Mouse (Mus musculus) stomach, postnatal 0 days (tissue): ENCODE results near the gene Emilin3. TPM values are rescaled to one million over a fixed set of nuclear protein-coding genes. Genes with fewer than 3 reads are reported as not detected.
"Not testable (repeated sequence)": the region's sequence is repeated elsewhere in the genome, so short reads cannot be mapped to it uniquely, and the experiment has no call there.

Experiments used
- ATAC-seq: fragments of 200-750 bp; cut with Nextera tagmentation; 2 replicates; pipeline ENCODE4 v1.8.0; 2017; ENCODE audit not compliant: low FRiP score, low TSS enrichment
- DNase-seq: peaks from one replicate; pipeline ENCODE4 v3.0.0-alpha.2; 2016; ENCODE audit warnings: low spot score
- H3K27ac ChIP-seq: fragments of 300-500 bp; sonication (generic); replicated peaks from 2 replicates; pipeline ENCODE4 v1.5.1; 2014; ENCODE audit warnings: mild to moderate bottlenecking, control low read depth
- H3K27me3 ChIP-seq: fragments of 300-500 bp; sonication (generic); 2 replicates; pipeline ENCODE4 v1.6.1; 2014; ENCODE audit warnings: low read length; ENCODE audit not compliant: control insufficient read depth, insufficient read depth
- H3K36me3 ChIP-seq: fragments of 300-500 bp; sonication (generic); 2 replicates; pipeline ENCODE4 v1.6.1; 2014; ENCODE audit warnings: low read length, mixed read lengths; ENCODE audit not compliant: control insufficient read depth, insufficient read depth
- H3K4me1 ChIP-seq: fragments of 300-500 bp; sonication (generic); replicated peaks from 2 replicates; pipeline ENCODE4 v1.6.1; 2014; ENCODE audit warnings: antibody characterized with exemption; ENCODE audit not compliant: control insufficient read depth, insufficient read depth
- H3K4me2 ChIP-seq: fragments of 300-500 bp; sonication (generic); replicated peaks from 2 replicates; pipeline ENCODE4 v1.6.1; 2014; ENCODE audit warnings: low read depth, mild to moderate bottlenecking, control low read depth, moderate library complexity
- H3K4me3 ChIP-seq: fragments of 300-500 bp; sonication (generic); 2 replicates; pipeline ENCODE4 v1.5.1; 2014; ENCODE audit warnings: low read depth, low read length, control low read depth
- H3K9ac ChIP-seq: fragments of 300-500 bp; sonication (generic); 2 replicates; pipeline ENCODE4 v1.6.1; 2014; ENCODE audit warnings: mild to moderate bottlenecking, low read length, control low read depth, mixed read lengths
- H3K9me3 ChIP-seq: fragments of 300-500 bp; sonication (generic); 2 replicates; pipeline ENCODE4 v1.6.1; 2016; ENCODE audit warnings: low read length; ENCODE audit not compliant: control insufficient read depth
- CTCF ChIP-seq: IDR thresholded peaks from 2 replicates; pipeline ENCODE4 v1.5.1; 2016; ENCODE audit warnings: antibody characterized with exemption, low read depth, mild to moderate bottlenecking, moderate library complexity
- EP300 ChIP-seq: optimal IDR thresholded peaks from 2 replicates; pipeline ENCODE3; 2016; ENCODE audit warnings: antibody characterized with exemption
- WGBS: fragments of 180-500 bp; shearing (Covaris S2); extraction: QIAGEN DNeasy Blood & Tissue Kit; methylation state at CpG from one replicate; pipeline ENCODE4 v1.1.7; 2014; 5-methylcytosine and 5-hydroxymethylcytosine counted together
- polyA plus RNA-seq: library from polyadenylated mRNA; unstranded; fragments of >200 nt; fragmentation: Nextera tagmentation; extraction: Ambion mirVana; gene quantifications from 2 replicates; pipeline ENCODE4 v1.2.1, GENCODE M21; 2015

The Emilin3 gene
- 7.2 and 8.5 TPM in 2 replicates for polyA plus RNA-seq

GRCm38 (mm10) chr2:160912231-160912671 lies at the start of gene Emilin3:
TSS of gene Emilin3 (minus strand) at chr2:160912328.
- H3K4me1 ChIP-seq: 0 out of 2 replicates have a peak, but pooled peaks cover 2% of the 10 kb centered on the region
- H3K4me2 ChIP-seq: peak within 1 kb of the TSS; percentile 74
- TF ChIP-seq CTCF (no peak), EP300 (no peak)
- peaks cover 3% of the 10 kb centered on the region; the same call in 1 of the 2 replicates for H3K27me3 ChIP-seq
- peak within 1 kb of the TSS; percentile 31 for H3K27ac ChIP-seq
- WGBS: under 1% methylated on average over 40 of the region's 46 CpGs
- H3K36me3 ChIP-seq: peaks cover 3% of the 10 kb centered on the region; the same call in 1 of the 2 replicates
- peak; percentile 31 for DNase-seq
- H3K9me3 ChIP-seq: no peaks in the 10 kb centered on the region
- peak; percentile 47; the same call in 1 of the 2 replicates for ATAC-seq
- H3K4me3 ChIP-seq: peak within 1 kb of the TSS; percentile 52
- peak within 1 kb of the TSS; percentile 56 for H3K9ac ChIP-seq

GRCm38 (mm10) chr2:160960956-160961646 lies 49.0 kb upstream of the Emilin3 start:
- no peak for DNase-seq
- Histone ChIP-seq H3K4me3 (no peak overlapping the region), H3K27me3 (no peaks in the 10 kb centered on the region), H3K36me3 (peaks cover 16% of the 10 kb centered on the region), H3K4me1 (no peaks in the 10 kb centered on the region), H3K27ac (no peak overlapping the region), H3K9ac (no peak overlapping the region), H3K9me3 (no peaks in the 10 kb centered on the region), H3K4me2 (no peak overlapping the region)
- no peak for ATAC-seq
- TF ChIP-seq EP300 (no peak), CTCF (no peak)
- 81% methylated on average over 6 of the region's 6 CpGs for WGBS

DNA sequence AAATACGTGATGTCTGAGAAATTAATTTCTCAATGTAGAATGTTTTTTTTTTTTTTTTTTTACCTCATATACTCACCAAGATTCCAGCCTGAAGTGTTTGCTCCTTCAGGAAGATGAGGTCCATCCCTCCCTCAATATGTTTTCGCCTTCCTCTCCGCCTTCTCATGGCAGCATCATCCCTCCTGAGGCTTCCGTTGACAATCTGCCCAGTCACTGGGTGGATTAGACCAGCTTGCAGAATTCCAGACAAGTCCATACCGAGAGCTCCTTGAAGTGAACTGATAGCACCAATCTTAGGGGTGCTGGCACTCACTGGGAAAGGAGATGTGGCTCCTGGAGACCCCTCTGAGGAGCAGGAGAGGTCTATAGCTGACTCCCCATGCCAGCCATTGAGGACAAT lies 47.8 kb upstream of the Emilin3 start:
- Histone ChIP-seq H3K4me3 (no peak overlapping the region), H3K4me1 (no peaks in the 10 kb centered on the region), H3K9ac (no peak overlapping the region), H3K36me3 (peaks cover 18% of the 10 kb centered on the region), H3K9me3 (no peaks in the 10 kb centered on the region), H3K4me2 (no peak overlapping the region), H3K27me3 (no peaks in the 10 kb centered on the region), H3K27ac (no peak overlapping the region)
- ATAC-seq: no peak
- DNase-seq: no peak
- 89% methylated on average over 5 of the region's 5 CpGs for WGBS
- TF ChIP-seq CTCF (no peak), EP300 (no peak)

GRCm38 (mm10) chr2:160958737-160959136 lies 46.6 kb upstream of the Emilin3 start:
- no peaks in the 10 kb centered on the region for H3K27me3 ChIP-seq
- peaks cover 24% of the 10 kb centered on the region for H3K36me3 ChIP-seq
- H3K4me2 ChIP-seq: no peak overlapping the region
- no peak overlapping the region for H3K9ac ChIP-seq
- H3K9me3 ChIP-seq: no peaks in the 10 kb centered on the region
- TF ChIP-seq EP300 (no peak), CTCF (peak; percentile 59)
- 86% methylated on average over 5 of the region's 5 CpGs for WGBS
- no peak for ATAC-seq
- H3K4me3 ChIP-seq: no peak overlapping the region
- no peak overlapping the region for H3K27ac ChIP-seq
- no peak for DNase-seq
- no peaks in the 10 kb centered on the region for H3K4me1 ChIP-seq

- not testable (repeated sequence) for H3K4me2 ChIP-seq, H3K27me3 ChIP-seq, H3K4me1 ChIP-seq, DNase-seq, H3K9me3 ChIP-seq, ATAC-seq, H3K9ac ChIP-seq, H3K4me3 ChIP-seq, H3K27ac ChIP-seq
- H3K36me3 ChIP-seq: peaks cover 28% of the 10 kb centered on the region
Measured at GRCm38 (mm10) chr2:160957801-160958200, 45.7 kb upstream of the Emilin3 start.

GRCm38 (mm10) chr2:160957307-160957706 lies 45.2 kb upstream of the Emilin3 start:
- not testable (repeated sequence) for H3K4me1 ChIP-seq, H3K27me3 ChIP-seq, ATAC-seq, DNase-seq, H3K4me2 ChIP-seq, H3K9me3 ChIP-seq, H3K9ac ChIP-seq, H3K27ac ChIP-seq, H3K4me3 ChIP-seq
- peaks cover 28% of the 10 kb centered on the region for H3K36me3 ChIP-seq
